Mouse (Mus musculus): ENCODE results near the gene Asap2.
"Not testable (repeated sequence)": the region's sequence is repeated elsewhere in the genome, so short reads cannot be mapped to it uniquely, and the experiment has no call there.

DNA sequence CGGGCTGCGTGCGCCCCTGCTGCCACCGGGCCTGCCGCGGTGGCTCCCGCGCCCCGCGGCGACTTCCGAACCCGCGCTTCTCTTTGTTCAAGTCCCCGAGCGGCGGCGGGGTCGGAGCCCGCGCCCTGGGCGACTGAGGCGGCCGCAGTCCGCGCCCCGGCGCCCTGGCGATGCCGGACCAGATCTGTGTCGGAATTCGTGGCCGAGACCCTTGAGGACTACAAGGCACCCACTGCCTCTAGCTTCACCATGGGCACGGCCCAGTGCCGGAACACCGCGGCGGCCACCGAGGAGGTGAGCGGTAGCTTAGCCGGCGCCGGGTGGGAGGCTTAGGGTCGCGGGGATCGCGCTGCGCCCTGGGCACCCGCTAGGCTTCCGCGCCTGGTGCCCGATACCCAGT, 320 bp downstream of the Asap2 start:
- not testable (repeated sequence) for TF ChIP-seq CTCF (IDR thresholded peaks at IDR 0.05; ENCODE audit: borderline replicate concordance, control insufficient read depth, extremely low read depth, insufficient read depth, low read length, poor library complexity); POLR2A (IDR thresholded peaks at IDR 0.05; ENCODE audit: control insufficient read depth, extremely low read depth, insufficient read depth, low read length, poor library complexity)

Data from thymus, adult 2 months (tissue).